Mouse (Mus musculus): ENCODE measurements around the gene Ugcg. TPM values are rescaled to one million over a fixed set of nuclear protein-coding genes. Genes with fewer than 3 reads are reported as not detected.

Ugcg gene
- polyA plus RNA-seq, 1 experiment from 2014 or later = 18.6 TPM

- Histone ChIP-seq H3K4me2 (ENCODE audit: low read length) (no peak overlapping the region), H3K27ac (ENCODE audit: low read depth, low read length) (no peak overlapping the region), H3K36me3 (ENCODE audit: control insufficient read depth, insufficient read depth, low read length) (no peaks in the 10 kb centered on the region), H3K9ac (ENCODE audit: low read length) (no peak overlapping the region), H3K4me1 (ENCODE audit: control insufficient read depth, insufficient read depth, low read length) (no peaks in the 10 kb centered on the region), H3K4me3 (ENCODE audit: low read depth, low read length) (no peak overlapping the region), H3K9me3 (replicated peaks; ENCODE audit: control insufficient read depth, low read length) (no peaks in the 10 kb centered on the region), H3K27me3 (replicated peaks; ENCODE audit: control insufficient read depth, insufficient read depth, low read length) (no peaks in the 10 kb centered on the region)
- peak; percentile 37 for DNase-seq (ENCODE audit: low spot score)
- no peak for ATAC-seq
- 39% methylated on average over 5 of the region's 5 CpGs for WGBS
Measured at GRCm38 (mm10) chr4:59181320-59182271, 7.5 kb upstream of the Ugcg start.

GRCm38 (mm10) chr4:59185671-59186070 is 3.4 kb upstream of the Ugcg start:
- Histone ChIP-seq H3K4me3 (ENCODE audit: low read depth, low read length) (no peak overlapping the region), H3K9me3 (replicated peaks; ENCODE audit: control insufficient read depth, low read length) (no peaks in the 10 kb centered on the region), H3K27ac (ENCODE audit: low read depth, low read length) (no peak overlapping the region), H3K27me3 (replicated peaks; ENCODE audit: control insufficient read depth, insufficient read depth, low read length) (no peaks in the 10 kb centered on the region), H3K36me3 (ENCODE audit: control insufficient read depth, insufficient read depth, low read length) (no peaks in the 10 kb centered on the region), H3K4me2 (ENCODE audit: low read length) (no peak overlapping the region), H3K4me1 (ENCODE audit: control insufficient read depth, insufficient read depth, low read length) (no peaks in the 10 kb centered on the region; the same call in 1 of the 2 replicates), H3K9ac (ENCODE audit: low read length) (no peak overlapping the region)
- WGBS = 68% methylated on average over 3 of the region's 3 CpGs
- DNase-seq (ENCODE audit: low spot score) (no peak), ATAC-seq (no peak)

GRCm38 (mm10) chr4:59187289-59187688 is 1.8 kb upstream of the Ugcg start:
- Histone ChIP-seq H3K9me3 (replicated peaks; ENCODE audit: control insufficient read depth, low read length) (no peaks in the 10 kb centered on the region), H3K4me1 (ENCODE audit: control insufficient read depth, insufficient read depth, low read length) (peaks cover 4% of the 10 kb centered on the region; the same call in 1 of the 2 replicates), H3K4me2 (ENCODE audit: low read length) (no peak overlapping the region), H3K4me3 (ENCODE audit: low read depth, low read length) (no peak overlapping the region), H3K9ac (ENCODE audit: low read length) (no peak overlapping the region), H3K36me3 (ENCODE audit: control insufficient read depth, insufficient read depth, low read length) (no peaks in the 10 kb centered on the region), H3K27me3 (replicated peaks; ENCODE audit: control insufficient read depth, insufficient read depth, low read length) (no peaks in the 10 kb centered on the region), H3K27ac (ENCODE audit: low read depth, low read length) (no peak overlapping the region)
- DNase-seq (ENCODE audit: low spot score) (peak; percentile 59), ATAC-seq (no peak)
- WGBS = 20% methylated on average over 3 of the region's 3 CpGs

- H3K27ac ChIP-seq (ENCODE audit: low read depth, low read length) = peak overlapping the region; percentile 94; the same call in 1 of the 2 replicates
- DNase-seq (ENCODE audit: low spot score) = no peak
- H3K9me3 ChIP-seq (replicated peaks; ENCODE audit: control insufficient read depth, low read length) = no peaks in the 10 kb centered on the region
- peaks cover 4% of the 10 kb centered on the region; the same call in 1 of the 2 replicates for H3K4me1 ChIP-seq (ENCODE audit: control insufficient read depth, insufficient read depth, low read length)
- H3K4me2 ChIP-seq (ENCODE audit: low read length) = peak overlapping the region; percentile 56
- H3K27me3 ChIP-seq (replicated peaks; ENCODE audit: control insufficient read depth, insufficient read depth, low read length) = no peaks in the 10 kb centered on the region
- peak overlapping the region; percentile 97 for H3K9ac ChIP-seq (ENCODE audit: low read length)
- peak overlapping the region; percentile 95 for H3K4me3 ChIP-seq (ENCODE audit: low read depth, low read length)
- ATAC-seq = no peak
- no peaks in the 10 kb centered on the region for H3K36me3 ChIP-seq (ENCODE audit: control insufficient read depth, insufficient read depth, low read length)
- 22% methylated on average over 4 of the region's 4 CpGs for WGBS
Measured at GRCm38 (mm10) chr4:59188474-59188801, 619 bp upstream of the Ugcg start.

- DNase-seq (ENCODE audit: low spot score) = peak; percentile 46
- ATAC-seq = peak; percentile 25
- H3K4me1 ChIP-seq (ENCODE audit: control insufficient read depth, insufficient read depth, low read length) = peaks cover 4% of the 10 kb centered on the region; the same call in 1 of the 2 replicates
- H3K9me3 ChIP-seq (replicated peaks; ENCODE audit: control insufficient read depth, low read length) = no peaks in the 10 kb centered on the region
- WGBS = under 1% methylated on average over 51 of the region's 54 CpGs
- peak overlapping the region; percentile 97 for H3K9ac ChIP-seq (ENCODE audit: low read length)
- H3K27me3 ChIP-seq (replicated peaks; ENCODE audit: control insufficient read depth, insufficient read depth, low read length) = no peaks in the 10 kb centered on the region
- H3K4me3 ChIP-seq (ENCODE audit: low read depth, low read length) = peak overlapping the region; percentile 95
- peak overlapping the region; percentile 56 for H3K4me2 ChIP-seq (ENCODE audit: low read length)
- no peaks in the 10 kb centered on the region for H3K36me3 ChIP-seq (ENCODE audit: control insufficient read depth, insufficient read depth, low read length)
- peak overlapping the region; percentile 94 for H3K27ac ChIP-seq (ENCODE audit: low read depth, low read length)
Measured at GRCm38 (mm10) chr4:59189546-59190237, 635 bp downstream of the Ugcg start.

GRCm38 (mm10) chr4:59190650-59191424 is 1.8 kb downstream of the Ugcg start:
- no peak for DNase-seq (ENCODE audit: low spot score)
- Histone ChIP-seq H3K27ac (ENCODE audit: low read depth, low read length) (no peak overlapping the region), H3K4me3 (ENCODE audit: low read depth, low read length) (peak overlapping the region; percentile 95), H3K27me3 (replicated peaks; ENCODE audit: control insufficient read depth, insufficient read depth, low read length) (no peaks in the 10 kb centered on the region), H3K9ac (ENCODE audit: low read length) (no peak overlapping the region), H3K9me3 (replicated peaks; ENCODE audit: control insufficient read depth, low read length) (no peaks in the 10 kb centered on the region), H3K36me3 (ENCODE audit: control insufficient read depth, insufficient read depth, low read length) (no peaks in the 10 kb centered on the region), H3K4me2 (ENCODE audit: low read length) (peak overlapping the region; percentile 56), H3K4me1 (ENCODE audit: control insufficient read depth, insufficient read depth, low read length) (peaks cover 4% of the 10 kb centered on the region; the same call in 1 of the 2 replicates)
- ATAC-seq = no peak
- WGBS = 77% methylated on average over 7 of the region's 7 CpGs

- H3K9ac ChIP-seq (ENCODE audit: low read length) = no peak overlapping the region
- ATAC-seq (no peak), DNase-seq (ENCODE audit: low spot score) (no peak)
- H3K4me2 ChIP-seq (ENCODE audit: low read length) = no peak overlapping the region
- peaks cover 14% of the 10 kb centered on the region for H3K4me1 ChIP-seq (ENCODE audit: control insufficient read depth, insufficient read depth, low read length)
- H3K36me3 ChIP-seq (ENCODE audit: control insufficient read depth, insufficient read depth, low read length) = no peaks in the 10 kb centered on the region
- WGBS = 92% methylated on average over 13 of the region's 13 CpGs
- no peak overlapping the region for H3K27ac ChIP-seq (ENCODE audit: low read depth, low read length)
- H3K27me3 ChIP-seq (replicated peaks; ENCODE audit: control insufficient read depth, insufficient read depth, low read length) = no peaks in the 10 kb centered on the region
- H3K9me3 ChIP-seq (replicated peaks; ENCODE audit: control insufficient read depth, low read length) = no peaks in the 10 kb centered on the region
- no peak overlapping the region for H3K4me3 ChIP-seq (ENCODE audit: low read depth, low read length)
Measured at GRCm38 (mm10) chr4:59194731-59195496, 5.9 kb downstream of the Ugcg start.

All from forebrain, embryonic 14.5 days (tissue).